Mouse (Mus musculus) E14TG2a.4 (cell line): Measurements from ENCODE around the gene Ldhb.

Source experiments
- CTCF ChIP-seq: conservative IDR thresholded peaks from 2 replicates; pipeline ENCODE4 v1.5.1; 2014; ENCODE audit warnings: low read length
- NANOG ChIP-seq: IDR thresholded peaks from 2 replicates; pipeline ENCODE4 v1.6.1; 2014; ENCODE audit warnings: borderline replicate concordance, low read length, mixed read lengths
- POU5F1 ChIP-seq: IDR thresholded peaks from 2 replicates; pipeline ENCODE4 v1.6.1; 2014; ENCODE audit warnings: low read length, borderline replicate concordance

DNA sequence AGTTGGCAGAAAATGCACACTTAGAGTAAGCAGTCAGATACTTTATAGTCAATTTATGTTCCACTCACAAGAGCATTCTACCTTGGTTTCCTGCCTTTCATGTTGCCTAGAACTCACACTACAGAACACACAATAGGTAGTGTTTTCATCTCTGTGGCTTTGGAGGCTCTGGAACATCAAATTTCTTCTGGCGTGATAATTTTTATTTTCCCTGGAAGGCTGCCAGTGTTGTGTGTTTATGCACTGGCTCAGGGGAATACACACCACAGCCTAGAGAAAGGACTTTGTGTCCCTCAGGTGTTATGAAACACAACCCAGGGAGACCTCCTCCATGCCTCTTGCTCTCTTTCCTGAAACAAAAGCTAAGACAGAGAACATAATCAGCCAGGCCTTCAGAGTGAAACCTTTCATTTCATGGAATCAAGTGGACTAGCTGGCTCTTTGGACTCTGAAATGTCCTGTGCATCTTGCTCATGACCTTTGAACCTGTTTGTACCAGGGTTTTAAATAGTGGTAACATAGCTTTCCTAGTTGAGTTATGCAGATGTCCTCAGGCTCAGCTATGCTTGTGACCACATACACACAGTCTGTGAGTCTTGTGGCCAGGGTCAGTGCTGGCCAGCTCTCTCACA, 20.3 kb upstream of the Ldhb start:
- TF ChIP-seq CTCF (no peak), NANOG (no peak), POU5F1 (no peak)
